Mouse (Mus musculus) liver, embryonic 11.5 days (tissue): ENCODE results near the gene Spns2. TPM values are rescaled to one million over a fixed set of nuclear protein-coding genes. Genes with fewer than 3 reads are reported as not detected.

Experiments
- ATAC-seq: fragments of 200-750 bp; cut with Nextera tagmentation; replicated peaks from 2 replicates; pipeline ENCODE4 v1.8.0; 2017; ENCODE audit warnings: moderate number of reproducible peaks, mild to moderate bottlenecking, moderate TSS enrichment, moderate library complexity; ENCODE audit not compliant: low FRiP score
- DNase-seq: peaks from one replicate; pipeline ENCODE4 v3.0.0-alpha.2; 2017; ENCODE audit warnings: low spot score
- H3K27ac ChIP-seq: fragments of 300-500 bp; sonication (generic); 2 replicates; pipeline ENCODE4 v1.5.1; 2014; ENCODE audit warnings: mild to moderate bottlenecking, low read depth, low read length, control low read depth
- H3K27me3 ChIP-seq: fragments of 300-500 bp; sonication (generic); replicated peaks from 2 replicates; pipeline ENCODE4 v1.6.1; 2014; ENCODE audit warnings: low read length, mixed read lengths; ENCODE audit not compliant: control insufficient read depth, insufficient read depth
- H3K36me3 ChIP-seq: fragments of 300-500 bp; sonication (generic); 2 replicates; pipeline ENCODE4 v1.6.1; 2014; ENCODE audit warnings: mild to moderate bottlenecking, low read length, moderate library complexity, mixed read lengths; ENCODE audit not compliant: control insufficient read depth, insufficient read depth
- H3K4me1 ChIP-seq: fragments of 300-500 bp; sonication (generic); replicated peaks from 2 replicates; pipeline ENCODE4 v1.6.1; 2014; ENCODE audit warnings: low read length, mixed read lengths; ENCODE audit not compliant: control insufficient read depth, insufficient read depth
- H3K4me2 ChIP-seq: fragments of 300-500 bp; sonication (generic); 2 replicates; pipeline ENCODE4 v1.6.1; 2014; ENCODE audit warnings: mild to moderate bottlenecking, control low read depth, moderate library complexity
- H3K4me3 ChIP-seq: fragments of 300-500 bp; sonication (generic); 2 replicates; pipeline ENCODE4 v1.5.1; 2014; ENCODE audit warnings: low read depth, low read length, control low read depth
- H3K9ac ChIP-seq: fragments of 300-500 bp; sonication (generic); 2 replicates; pipeline ENCODE4 v1.6.1; 2014; ENCODE audit warnings: low read depth, low read length, control low read depth
- H3K9me3 ChIP-seq: fragments of 300-500 bp; sonication (generic); 2 replicates; pipeline ENCODE4 v1.6.1; 2016; ENCODE audit warnings: low read length, inconsistent platforms, mixed read lengths; ENCODE audit not compliant: control insufficient read depth
- WGBS: fragments of 180-500 bp; shearing (Covaris S2); extraction: QIAGEN DNeasy Blood & Tissue Kit; methylation state at CpG from one replicate; pipeline ENCODE4 v1.1.7; 2014; 5-methylcytosine and 5-hydroxymethylcytosine counted together
- polyA plus RNA-seq: library from polyadenylated mRNA; unstranded; fragments of >200 nt; fragmentation: Nextera tagmentation; extraction: Ambion mirVana; gene quantifications from 2 replicates; pipeline ENCODE4 v1.2.1, GENCODE M21; 2014

Spns2 gene
- polyA plus RNA-seq, 1 experiment from 2014 or later: 20.0 TPM

- H3K4me2 ChIP-seq: no peak overlapping the region
- DNase-seq (no peak), ATAC-seq (no peak)
- H3K9ac ChIP-seq: no peak overlapping the region
- 78% methylated on average over 6 of the region's 6 CpGs for WGBS
- H3K4me3 ChIP-seq: no peak overlapping the region
- H3K9me3 ChIP-seq: no peaks in the 10 kb centered on the region
- peaks cover 25% of the 10 kb centered on the region for H3K4me1 ChIP-seq
- H3K27me3 ChIP-seq: 0 out of 2 replicates have a peak, but pooled peaks cover 5% of the 10 kb centered on the region
- no peak overlapping the region for H3K27ac ChIP-seq
- H3K36me3 ChIP-seq: no peaks in the 10 kb centered on the region
These were observed 70.7 kb downstream of the Spns2 start for GRCm38 (mm10) chr11:72419006-72419405.

DNA sequence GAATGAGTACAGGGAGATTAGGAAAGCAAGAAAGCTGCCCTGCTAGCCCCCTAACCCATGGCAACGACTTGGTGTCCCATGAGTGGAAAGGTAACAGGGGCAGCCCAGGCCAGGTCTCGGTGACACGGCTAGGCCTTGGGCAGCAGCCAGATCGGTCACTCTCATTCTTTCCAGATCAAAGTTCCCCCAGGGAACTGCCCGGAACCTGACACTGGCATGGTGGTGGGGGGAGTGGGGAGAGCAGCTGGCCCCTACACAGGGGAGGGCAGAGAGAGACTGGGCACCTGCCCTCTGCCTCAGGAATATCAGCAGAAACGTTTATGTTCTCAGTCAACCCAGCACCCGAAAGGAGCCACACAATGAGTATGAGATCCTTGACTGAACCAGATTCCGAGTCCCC, 71.5 kb downstream of the Spns2 start:
- H3K27me3 ChIP-seq: 0 out of 2 replicates have a peak, but pooled peaks cover 6% of the 10 kb centered on the region
- no peaks in the 10 kb centered on the region for H3K36me3 ChIP-seq
- no peak for DNase-seq
- H3K9me3 ChIP-seq: no peaks in the 10 kb centered on the region
- no peak for ATAC-seq
- H3K27ac ChIP-seq: no peak overlapping the region
- H3K4me2 ChIP-seq: no peak overlapping the region
- 60% methylated on average over 8 of the region's 8 CpGs for WGBS
- no peak overlapping the region for H3K4me3 ChIP-seq
- H3K9ac ChIP-seq: no peak overlapping the region
- H3K4me1 ChIP-seq: peaks cover 28% of the 10 kb centered on the region

DNA sequence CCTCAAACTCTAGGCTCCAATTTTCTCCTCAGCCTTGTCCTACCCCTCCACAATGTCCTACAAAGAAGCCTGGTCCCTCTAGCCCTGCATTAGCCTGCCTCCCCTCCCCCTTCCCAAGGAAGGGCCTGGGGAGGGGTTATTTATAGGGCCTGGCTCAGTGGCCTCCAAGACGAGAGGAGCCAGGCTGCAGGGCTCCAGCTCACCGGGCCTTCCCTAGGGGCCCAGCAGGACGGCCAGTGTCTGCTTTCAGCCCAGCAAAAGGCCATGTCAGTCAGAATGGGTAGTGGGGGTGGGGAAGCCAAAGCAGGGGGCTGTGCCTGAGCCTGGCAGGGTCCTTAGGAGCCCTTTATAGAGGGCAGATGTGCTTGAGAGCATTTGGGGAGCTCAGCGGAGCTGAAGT, 72.3 kb downstream of the Spns2 start:
- Histone ChIP-seq H3K9ac (no peak overlapping the region), H3K9me3 (no peaks in the 10 kb centered on the region), H3K4me2 (no peak overlapping the region), H3K27ac (no peak overlapping the region), H3K4me3 (no peak overlapping the region), H3K36me3 (no peaks in the 10 kb centered on the region), H3K27me3 (0 out of 2 replicates have a peak, but pooled peaks cover 6% of the 10 kb centered on the region), H3K4me1 (peaks cover 29% of the 10 kb centered on the region)
- 30% methylated on average over 4 of the region's 4 CpGs for WGBS
- no peak for DNase-seq
- no peak for ATAC-seq

DNA sequence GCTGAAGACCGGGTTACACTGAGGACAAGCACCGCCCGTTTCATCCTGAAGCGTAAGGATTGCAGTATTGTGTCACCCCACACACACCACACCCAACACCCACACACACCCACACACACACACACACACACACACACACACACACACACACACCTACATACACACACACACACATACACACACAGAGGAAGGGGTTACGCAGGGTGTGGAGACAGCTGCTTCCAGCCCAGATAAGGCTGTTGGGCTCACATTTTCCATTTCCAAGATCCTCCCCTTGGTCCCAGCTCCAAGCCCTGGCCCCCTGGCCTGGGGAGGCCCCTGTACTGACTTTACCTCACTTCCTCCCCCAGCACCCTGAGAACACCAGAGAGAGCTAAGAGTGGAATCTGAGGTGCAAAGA, 73.0 kb downstream of the Spns2 start:
- Histone ChIP-seq H3K36me3 (no peaks in the 10 kb centered on the region), H3K27ac (no peak overlapping the region), H3K4me1 (peaks cover 34% of the 10 kb centered on the region), H3K4me3 (no peak overlapping the region), H3K27me3 (0 out of 2 replicates have a peak, but pooled peaks cover 6% of the 10 kb centered on the region), H3K9ac (no peak overlapping the region), H3K4me2 (no peak overlapping the region), H3K9me3 (no peaks in the 10 kb centered on the region)
- DNase-seq: no peak
- no peak for ATAC-seq
- WGBS: 70% methylated on average over 5 of the region's 5 CpGs

DNA sequence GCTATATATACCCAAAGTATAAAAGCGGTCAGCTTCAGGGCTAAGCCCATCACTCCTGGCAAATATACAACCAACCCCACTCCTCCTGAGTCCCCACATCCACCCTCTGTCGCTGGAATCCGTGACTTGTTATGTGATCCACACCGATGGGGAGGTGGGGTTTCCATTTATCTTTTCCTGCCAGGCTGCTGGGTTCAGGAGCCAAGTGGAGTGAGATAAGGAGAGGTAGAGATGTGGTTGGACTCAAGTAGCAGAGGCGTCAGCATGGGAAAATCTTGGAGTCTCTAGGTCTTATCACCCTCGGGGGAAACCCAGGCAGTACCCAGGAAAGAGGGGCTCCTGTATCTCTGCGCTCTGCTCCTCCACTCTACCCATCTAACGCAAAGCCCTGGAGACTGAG, 74.5 kb downstream of the Spns2 start:
- Histone ChIP-seq H3K9ac (no peak overlapping the region), H3K27ac (no peak overlapping the region), H3K9me3 (no peaks in the 10 kb centered on the region), H3K4me3 (no peak overlapping the region), H3K36me3 (no peaks in the 10 kb centered on the region), H3K4me1 (peaks cover 38% of the 10 kb centered on the region), H3K4me2 (peak overlapping the region; percentile 10; the same call in 1 of the 2 replicates), H3K27me3 (peaks cover 8% of the 10 kb centered on the region; the same call in 1 of the 2 replicates)
- ATAC-seq (peak; percentile 67), DNase-seq (no peak)
- 18% methylated on average over 8 of the region's 8 CpGs for WGBS

DNA sequence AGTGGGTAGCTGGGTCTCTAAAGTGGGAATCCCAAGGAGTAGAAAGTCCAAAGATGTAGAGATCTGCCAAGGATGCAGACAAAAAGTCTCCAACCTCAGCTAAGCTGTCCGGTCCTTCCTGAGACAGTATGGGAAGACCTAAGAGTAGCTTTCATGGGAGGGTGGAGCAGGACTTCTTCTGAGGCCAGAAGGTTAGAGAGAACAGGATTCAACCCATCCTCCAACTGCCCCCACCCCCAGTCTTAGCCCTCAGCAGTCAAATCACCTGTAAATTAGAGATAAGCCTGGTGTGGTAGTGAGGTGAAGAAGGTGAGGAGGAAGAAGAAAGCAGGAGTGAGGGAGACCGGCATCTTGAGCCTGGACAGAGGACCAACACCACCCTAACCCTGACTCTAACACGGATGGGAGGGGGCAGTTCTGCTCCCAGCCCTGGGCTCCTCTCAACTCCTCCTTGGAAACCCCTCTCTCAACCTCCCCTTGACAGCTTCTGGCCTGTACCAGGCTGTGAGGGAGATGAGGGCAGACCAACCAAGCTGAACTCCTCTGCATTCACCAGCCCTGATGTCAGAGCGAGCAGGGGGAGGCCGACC, 76.0 kb downstream of the Spns2 start:
- H3K36me3 ChIP-seq: no peaks in the 10 kb centered on the region
- H3K9me3 ChIP-seq: no peaks in the 10 kb centered on the region
- no peak overlapping the region for H3K4me3 ChIP-seq
- H3K9ac ChIP-seq: no peak overlapping the region
- 54% methylated on average over 5 of the region's 5 CpGs for WGBS
- H3K4me2 ChIP-seq: no peak overlapping the region
- H3K4me1 ChIP-seq: peaks cover 38% of the 10 kb centered on the region
- DNase-seq (no peak), ATAC-seq (no peak)
- no peak overlapping the region for H3K27ac ChIP-seq
- H3K27me3 ChIP-seq: peaks cover 8% of the 10 kb centered on the region; the same call in 1 of the 2 replicates

GRCm38 (mm10) chr11:72413016-72413415, 76.7 kb downstream of the Spns2 start:
- Histone ChIP-seq H3K4me3 (no peak overlapping the region), H3K27ac (no peak overlapping the region), H3K27me3 (peaks cover 8% of the 10 kb centered on the region; the same call in 1 of the 2 replicates), H3K4me2 (no peak overlapping the region), H3K4me1 (peaks cover 42% of the 10 kb centered on the region), H3K36me3 (no peaks in the 10 kb centered on the region), H3K9ac (no peak overlapping the region), H3K9me3 (no peaks in the 10 kb centered on the region)
- ATAC-seq: no peak
- 73% methylated on average over 7 of the region's 7 CpGs for WGBS
- DNase-seq: no peak

GRCm38 (mm10) chr11:72411945-72412344, 77.8 kb downstream of the Spns2 start:
- Histone ChIP-seq H3K4me3 (peak overlapping the region; percentile 80), H3K27ac (no peak overlapping the region), H3K9ac (no peak overlapping the region), H3K27me3 (peaks cover 8% of the 10 kb centered on the region; the same call in 1 of the 2 replicates), H3K4me1 (peaks cover 46% of the 10 kb centered on the region), H3K4me2 (peak overlapping the region; percentile 98), H3K9me3 (no peaks in the 10 kb centered on the region), H3K36me3 (no peaks in the 10 kb centered on the region)
- WGBS: 24% methylated on average over 9 of the region's 9 CpGs
- ATAC-seq (no peak), DNase-seq (no peak)
